Mouse (Mus musculus): ENCODE measurements around the gene Map7d1. TPM values are rescaled to one million over a fixed set of nuclear protein-coding genes. Genes with fewer than 3 reads are reported as not detected.

The Map7d1 gene
- polyA plus RNA-seq, 1 experiment from 2014 or later = 59.8 TPM

Other genes starting within 250 kb of the Map7d1 start
- gene Csf3r, start 231.8 kb downstream of the Map7d1 start, polyA plus RNA-seq (2016; fragmentation: Nextera tagmentation; extraction: Ambion mirVana) = 0.48 and 0.75 TPM in 2 replicates
- gene Mrps15, start 209.4 kb downstream of the Map7d1 start, polyA plus RNA-seq (2016; fragmentation: Nextera tagmentation; extraction: Ambion mirVana) = 138 and 153 TPM in 2 replicates
- 33.2 and 34.7 TPM in 2 replicates for gene Oscp1, start 197.8 kb downstream of the Map7d1 start, polyA plus RNA-seq (2016; fragmentation: Nextera tagmentation; extraction: Ambion mirVana)
- gene Lsm10, start 159.7 kb downstream of the Map7d1 start, polyA plus RNA-seq (2016; fragmentation: Nextera tagmentation; extraction: Ambion mirVana) = 48.6 and 49.1 TPM in 2 replicates
- 45.0 and 48.9 TPM in 2 replicates for gene Stk40, start 152.4 kb downstream of the Map7d1 start, polyA plus RNA-seq (2016; fragmentation: Nextera tagmentation; extraction: Ambion mirVana)
- gene Eva1b, start 108.6 kb downstream of the Map7d1 start, polyA plus RNA-seq (2016; fragmentation: Nextera tagmentation; extraction: Ambion mirVana) = 22.1 and 25.0 TPM in 2 replicates
- 0.79 and 1.3 TPM in 2 replicates for gene Sh3d21, start 92.9 kb downstream of the Map7d1 start, polyA plus RNA-seq (2016; fragmentation: Nextera tagmentation; extraction: Ambion mirVana)
- gene Thrap3, start 53.6 kb downstream of the Map7d1 start, polyA plus RNA-seq (2016; fragmentation: Nextera tagmentation; extraction: Ambion mirVana) = 244 and 256 TPM in 2 replicates
- gene Trappc3, start 6.0 kb upstream of the Map7d1 start, polyA plus RNA-seq (2016; fragmentation: Nextera tagmentation; extraction: Ambion mirVana) = 85.2 and 94.4 TPM in 2 replicates
- gene Col8a2, start 30.4 kb upstream of the Map7d1 start, polyA plus RNA-seq (2016; fragmentation: Nextera tagmentation; extraction: Ambion mirVana) = 2.8 and 6.5 TPM in 2 replicates
- gene Adprhl2, start 65.4 kb upstream of the Map7d1 start, polyA plus RNA-seq (2016; fragmentation: Nextera tagmentation; extraction: Ambion mirVana) = 80.8 and 88.4 TPM in 2 replicates
- gene Tekt2, start 69.3 kb upstream of the Map7d1 start, polyA plus RNA-seq (2016; fragmentation: Nextera tagmentation; extraction: Ambion mirVana) = 1.1 and 1.9 TPM in 2 replicates
- gene Ago3, start 173.2 kb upstream of the Map7d1 start, polyA plus RNA-seq (2016; fragmentation: Nextera tagmentation; extraction: Ambion mirVana) = 13.3 and 15.9 TPM in 2 replicates
- gene Ago1, start 212.2 kb upstream of the Map7d1 start, polyA plus RNA-seq (2016; fragmentation: Nextera tagmentation; extraction: Ambion mirVana) = 11.9 and 16.3 TPM in 2 replicates